Mouse (Mus musculus) cortical plate, adult 2 months (tissue): Measurements from ENCODE around the gene Grm1.

Experiments used
- CTCF ChIP-seq: fragments of 200-500 bp; IDR thresholded peaks from 2 replicates; pipeline ENCODE4 v1.5.1; 2011; ENCODE audit warnings: mild to moderate bottlenecking, control low read depth, low read length; ENCODE audit not compliant: insufficient read depth; ENCODE audit errors: extremely low read depth
- POLR2A ChIP-seq: fragments of 200-500 bp; IDR thresholded peaks from 2 replicates; pipeline ENCODE4 v1.6.1; 2011; ENCODE audit warnings: mild to moderate bottlenecking, low read length, control low read depth; ENCODE audit not compliant: insufficient read depth; ENCODE audit errors: extremely low read depth

DNA sequence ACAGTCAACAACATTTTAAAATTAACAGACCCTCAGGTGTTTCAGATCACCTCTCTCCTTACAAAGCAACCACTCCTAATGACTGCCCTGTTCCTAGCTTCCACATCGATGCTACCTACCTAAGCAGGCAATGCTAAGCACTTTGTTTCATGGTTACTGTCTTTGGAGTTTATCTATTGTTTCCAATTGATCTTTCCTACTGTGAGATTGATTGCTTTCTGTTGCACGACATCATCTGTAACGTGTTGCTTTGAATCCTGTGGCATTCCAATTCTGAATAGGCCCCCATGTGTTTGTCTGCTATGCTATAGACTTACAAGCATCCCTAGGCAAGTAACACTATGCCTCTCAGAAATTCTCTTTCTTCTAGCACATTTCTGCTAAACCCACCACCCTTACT is 90.4 kb downstream of the Grm1 start:
- TF ChIP-seq CTCF (no peak), POLR2A (no peak)
